Mouse (Mus musculus) cerebellum, adult 2 months (tissue): ENCODE measurements around the gene U2surp.

Experiments
- CTCF ChIP-seq: fragments of 200-500 bp; IDR thresholded peaks from 2 replicates; pipeline ENCODE4 v1.5.1; 2011; ENCODE audit warnings: low read depth, mild to moderate bottlenecking, control low read depth, low read length, moderate library complexity, borderline replicate concordance; ENCODE audit not compliant: insufficient read depth
- POLR2A ChIP-seq: fragments of 200-500 bp; IDR thresholded peaks from 2 replicates; pipeline ENCODE4 v1.6.1; 2011; ENCODE audit warnings: low read length, control low read depth, borderline replicate concordance; ENCODE audit not compliant: insufficient read depth

- TF ChIP-seq CTCF (no peak), POLR2A (no peak)
Measured at GRCm38 (mm10) chr9:95520563-95520962, 8.8 kb upstream of the U2surp start.
